Mouse (Mus musculus) heart, embryonic 14.5 days (tissue): ENCODE data around the gene Xpo5. TPM values are rescaled to one million over a fixed set of nuclear protein-coding genes. Genes with fewer than 3 reads are reported as not detected.

ENCODE experiments used
- ATAC-seq: fragments of 200-750 bp; cut with Nextera tagmentation; 2 replicates; pipeline ENCODE4 v1.8.0; 2017; ENCODE audit warnings: low read depth, moderate TSS enrichment; ENCODE audit not compliant: insufficient number of reproducible peaks, insufficient read depth, low FRiP score
- H3K27ac ChIP-seq, 2 experiments: fragments of 200-500 bp in 1 of 2; fragments of 300-500 bp in 1 of 2; sonication (generic) in 1 of 2; replicated peaks in 1 of 2; 2 replicates each; pipeline ENCODE4 v1.5.1; 2012 to 2014; ENCODE audit warnings: low read depth in 2 of 2, low read length in 2 of 2, control low read depth in 1 of 2, mild to moderate bottlenecking in 1 of 2, mixed read lengths in 1 of 2; ENCODE audit not compliant: control insufficient read depth in 1 of 2, insufficient read depth in 1 of 2
- H3K27me3 ChIP-seq: fragments of 300-500 bp; sonication (generic); 2 replicates; pipeline ENCODE4 v1.6.1; 2014; ENCODE audit warnings: mild to moderate bottlenecking, low read length, control low read depth; ENCODE audit not compliant: control insufficient read depth, insufficient read depth
- H3K36me3 ChIP-seq: fragments of 300-500 bp; sonication (generic); 2 replicates; pipeline ENCODE4 v1.6.1; 2014; ENCODE audit warnings: mild to moderate bottlenecking, control low read depth, low read length, mixed read lengths; ENCODE audit not compliant: control insufficient read depth, insufficient read depth
- H3K4me1 ChIP-seq, 2 experiments: fragments of 200-500 bp in 1 of 2; fragments of 300-500 bp in 1 of 2; sonication (generic) in 1 of 2; 2 replicates each; pipeline ENCODE4 v1.6.1; 2012 to 2014; ENCODE audit warnings: low read length in 2 of 2, control low read depth in 1 of 2, mixed read lengths in 1 of 2; ENCODE audit not compliant: control insufficient read depth in 2 of 2, insufficient read depth in 2 of 2
- H3K4me2 ChIP-seq: fragments of 300-500 bp; sonication (generic); 2 replicates; pipeline ENCODE4 v1.6.1; 2014; ENCODE audit warnings: mild to moderate bottlenecking, low read length
- H3K4me3 ChIP-seq, 2 experiments: fragments of 200-500 bp in 1 of 2; fragments of 300-500 bp in 1 of 2; sonication (generic) in 1 of 2; 2 replicates each; pipeline ENCODE4 v1.5.1; 2012 to 2014; ENCODE audit warnings: low read length in 2 of 2, mild to moderate bottlenecking in 2 of 2, control low read depth in 1 of 2, low read depth in 1 of 2, moderate library complexity in 1 of 2; ENCODE audit not compliant: control insufficient read depth in 1 of 2, insufficient read depth in 1 of 2
- H3K9ac ChIP-seq: fragments of 300-500 bp; sonication (generic); 2 replicates; pipeline ENCODE4 v1.6.1; 2014; ENCODE audit warnings: mild to moderate bottlenecking, low read length
- H3K9me3 ChIP-seq: fragments of 300-500 bp; sonication (generic); 2 replicates; pipeline ENCODE4 v1.6.1; 2016; ENCODE audit warnings: low read length, control low read depth; ENCODE audit not compliant: control insufficient read depth
- WGBS: fragments of 180-500 bp; shearing (Covaris S2); extraction: QIAGEN DNeasy Blood & Tissue Kit; methylation state at CpG from one replicate; pipeline ENCODE4 v1.1.7; 2014; 5-methylcytosine and 5-hydroxymethylcytosine counted together
- polyA plus RNA-seq: library from polyadenylated mRNA; unstranded; fragments of >200 nt; fragmentation: Nextera tagmentation; extraction: Ambion mirVana; gene quantifications from 2 replicates; pipeline ENCODE4 v1.2.1, GENCODE M21; 2014

Xpo5 gene
- polyA plus RNA-seq, 1 experiment from 2014 or later = 24.1 TPM

DNA sequence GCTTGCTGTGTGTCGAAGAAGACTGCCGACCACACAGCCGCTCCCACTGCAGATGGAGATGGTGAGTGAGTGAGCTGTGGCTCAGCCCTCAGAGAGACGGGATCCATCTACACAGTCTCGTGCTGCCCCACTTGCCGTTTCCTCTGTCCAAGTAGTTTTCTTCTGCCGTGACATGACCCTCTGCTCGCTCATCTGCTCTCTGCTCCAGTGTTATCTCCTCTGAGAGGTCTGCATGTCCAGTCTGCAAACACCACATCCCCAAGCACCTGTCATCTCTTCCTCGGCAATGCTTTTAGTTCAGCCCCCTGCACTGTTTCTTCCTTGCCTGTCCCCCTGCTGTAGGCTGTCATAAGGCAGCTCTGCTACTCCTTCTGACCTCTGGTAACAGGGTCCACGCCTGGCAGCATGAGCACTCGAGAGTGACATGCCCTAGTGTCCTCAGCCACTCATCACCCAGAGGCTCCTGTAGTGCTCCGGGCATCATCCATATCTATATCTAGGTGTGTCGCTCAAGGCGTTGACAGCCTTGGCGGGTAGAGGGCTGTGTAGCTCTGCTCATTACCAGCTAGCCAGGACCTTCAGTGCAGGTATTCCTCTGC is 37.0 kb downstream of the Xpo5 start:
- WGBS = 30% methylated on average over 15 of the region's 15 CpGs
- Histone ChIP-seq H3K4me2 (no peak overlapping the region), H3K9ac (no peak overlapping the region), H3K27ac (peak overlapping the region; percentile 8 to 41; a peak in 1 of 4 replicates), H3K4me3 (no peak overlapping the region), H3K27me3 (no peaks in the 10 kb centered on the region), H3K4me1 (peaks cover 10 to 12% of the 10 kb centered on the region in 2 experiments), H3K36me3 (peaks cover 83% of the 10 kb centered on the region), H3K9me3 (no peaks in the 10 kb centered on the region)
- ATAC-seq = peak; percentile 81

- no peak for ATAC-seq
- no peak overlapping the region for H3K4me2 ChIP-seq
- no peak overlapping the region for H3K4me3 ChIP-seq
- peaks cover 10 to 12% of the 10 kb centered on the region in 2 experiments for H3K4me1 ChIP-seq
- WGBS = 51% methylated on average over 11 of the region's 11 CpGs
- H3K27me3 ChIP-seq = no peaks in the 10 kb centered on the region
- H3K9me3 ChIP-seq = no peaks in the 10 kb centered on the region
- H3K27ac ChIP-seq = no peak overlapping the region
- peaks cover 90% of the 10 kb centered on the region for H3K36me3 ChIP-seq
- H3K9ac ChIP-seq = no peak overlapping the region
Measured at GRCm38 (mm10) chr17:46241471-46241870, 38.9 kb downstream of the Xpo5 start.

GRCm38 (mm10) chr17:46242274-46242673 is 39.7 kb downstream of the Xpo5 start:
- Histone ChIP-seq H3K36me3 (peaks cover 84% of the 10 kb centered on the region), H3K4me3 (no peak overlapping the region), H3K27ac (no peak overlapping the region), H3K9me3 (no peaks in the 10 kb centered on the region), H3K27me3 (no peaks in the 10 kb centered on the region), H3K4me2 (no peak overlapping the region), H3K9ac (no peak overlapping the region), H3K4me1 (peaks cover 15 to 20% of the 10 kb centered on the region in 2 experiments)
- WGBS = 85% methylated on average over 13 of the region's 13 CpGs
- ATAC-seq = no peak

DNA sequence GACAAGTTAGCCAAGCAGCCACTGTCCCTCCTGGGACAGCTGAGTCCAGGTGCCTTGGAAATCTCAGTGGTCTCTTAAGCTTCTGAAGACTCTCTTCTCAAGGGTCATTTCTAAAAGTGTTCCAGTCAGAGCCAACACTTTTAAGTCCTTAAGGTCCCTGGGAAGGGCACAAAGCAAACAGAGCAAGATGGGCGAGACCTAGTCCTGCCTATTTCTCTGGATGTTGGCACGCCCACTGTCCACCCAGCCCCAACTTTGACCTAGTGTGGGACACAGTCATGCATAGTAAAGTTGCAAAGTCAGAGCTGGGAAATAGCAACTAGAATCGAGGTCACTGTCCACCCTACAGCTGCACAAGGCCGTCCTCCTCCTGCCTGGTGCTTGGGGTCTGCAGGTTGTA is 40.4 kb downstream of the Xpo5 start:
- no peak overlapping the region for H3K27ac ChIP-seq
- peaks cover 14 to 21% of the 10 kb centered on the region in 2 experiments for H3K4me1 ChIP-seq
- no peaks in the 10 kb centered on the region for H3K9me3 ChIP-seq
- H3K9ac ChIP-seq = no peak overlapping the region
- H3K4me3 ChIP-seq = no peak overlapping the region
- H3K27me3 ChIP-seq = no peaks in the 10 kb centered on the region
- no peak for ATAC-seq
- 94% methylated on average over 4 of the region's 4 CpGs for WGBS
- H3K36me3 ChIP-seq = peaks cover 79% of the 10 kb centered on the region
- H3K4me2 ChIP-seq = no peak overlapping the region

GRCm38 (mm10) chr17:46243624-46244023 is 41.0 kb downstream of the Xpo5 start:
- H3K9ac ChIP-seq = no peak overlapping the region
- WGBS = 82% methylated on average over 2 of the region's 2 CpGs
- H3K4me3 ChIP-seq = no peak overlapping the region
- no peak overlapping the region for H3K4me2 ChIP-seq
- no peak overlapping the region for H3K27ac ChIP-seq
- H3K27me3 ChIP-seq = no peaks in the 10 kb centered on the region
- H3K4me1 ChIP-seq = peaks cover 15% of the 10 kb centered on the region in 2 experiments
- no peaks in the 10 kb centered on the region for H3K9me3 ChIP-seq
- no peak for ATAC-seq
- peaks cover 74% of the 10 kb centered on the region for H3K36me3 ChIP-seq

DNA sequence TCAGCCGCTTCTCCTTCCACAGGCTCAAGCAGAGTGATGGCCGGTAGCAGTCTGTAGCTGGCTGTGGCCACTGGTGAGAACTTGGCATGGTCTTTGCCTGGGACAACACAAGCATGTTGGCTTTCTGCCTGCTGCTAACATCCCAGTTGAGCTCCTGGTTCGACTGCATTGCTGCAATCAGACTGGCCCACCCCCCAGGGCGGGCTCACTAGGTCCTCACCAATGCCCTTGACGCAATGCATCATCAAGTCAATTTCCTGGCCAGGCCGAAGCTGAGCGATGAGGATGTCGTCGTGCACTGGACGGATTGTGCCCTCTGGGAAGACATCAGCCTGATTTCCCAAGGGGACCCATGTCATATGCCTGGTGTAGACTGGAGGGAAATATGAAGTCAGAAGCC is 42.0 kb downstream of the Xpo5 start:
- ATAC-seq = no peak
- Histone ChIP-seq H3K9ac (no peak overlapping the region), H3K4me2 (no peak overlapping the region), H3K4me1 (peaks cover 18 to 20% of the 10 kb centered on the region in 2 experiments), H3K9me3 (no peaks in the 10 kb centered on the region), H3K36me3 (peaks cover 73% of the 10 kb centered on the region), H3K27ac (no peak overlapping the region), H3K27me3 (no peaks in the 10 kb centered on the region), H3K4me3 (no peak overlapping the region)
- WGBS = 78% methylated on average over 10 of the region's 10 CpGs

- H3K4me3 ChIP-seq = peak within 1 kb of the TSS; percentile 81 to 90
- peak within 1 kb of the TSS; percentile 37 to 68 for H3K27ac ChIP-seq
- peaks cover 77% of the 10 kb centered on the region for H3K36me3 ChIP-seq
- WGBS = under 1% methylated on average over 53 of the region's 53 CpGs
- H3K9ac ChIP-seq = peak within 1 kb of the TSS; percentile 98
- H3K4me2 ChIP-seq = peak within 1 kb of the TSS; percentile 77
- H3K9me3 ChIP-seq = no peaks in the 10 kb centered on the region
- no peaks in the 10 kb centered on the region for H3K27me3 ChIP-seq
- ATAC-seq = peak; percentile 88
- H3K4me1 ChIP-seq = peaks cover 14 to 20% of the 10 kb centered on the region in 2 experiments
Measured at GRCm38 (mm10) chr17:46247512-46248188, 45.1 kb downstream of the Xpo5 start, which contains the start of the genes Polr1c and Yipf3. Polr1c (minus strand) TSS chr17:46248054. Yipf3 (plus strand) TSS chr17:46248080.
